Mouse (Mus musculus): ENCODE measurements around the gene Atp6v0a2.

The Atp6v0a2 gene

GRCm38 (mm10) chr5:124637300-124637699 is 8.9 kb downstream of the Atp6v0a2 start:
- DNase-seq (ENCODE audit: low read depth), result peak; percentile 79

- DNase-seq (ENCODE audit: low read depth), result peak; percentile 32
Measured at GRCm38 (mm10) chr5:124637836-124638235, 9.5 kb downstream of the Atp6v0a2 start.

- DNase-seq (ENCODE audit: low read depth), result no peak
Measured at GRCm38 (mm10) chr5:124713741-124714140, 85.4 kb downstream of the Atp6v0a2 start.

DNA sequence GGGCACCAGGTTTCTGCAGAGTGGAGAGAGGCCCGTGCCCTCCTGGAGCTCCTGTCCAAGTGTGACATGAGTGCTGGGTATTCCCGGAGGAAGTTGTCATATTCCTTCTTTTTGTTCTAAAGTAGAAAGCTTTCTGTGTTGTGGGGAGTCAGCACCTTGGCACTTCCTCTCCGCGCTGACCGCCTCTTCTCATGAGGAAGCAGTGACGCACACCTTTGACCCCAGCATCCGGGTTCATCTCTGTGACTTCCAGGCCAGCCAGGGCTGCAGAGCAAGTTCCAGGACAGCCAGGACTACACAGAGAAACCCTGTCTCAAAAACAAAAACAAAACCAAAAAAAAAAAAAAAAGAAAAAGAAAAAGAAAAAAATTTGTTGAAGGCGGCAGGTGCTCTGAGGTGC is 86.8 kb downstream of the Atp6v0a2 start:
- DNase-seq (ENCODE audit: low read depth), result no peak

- no peak for DNase-seq (ENCODE audit: low read depth)
Measured at GRCm38 (mm10) chr5:124717969-124718368, 89.6 kb downstream of the Atp6v0a2 start.

- DNase-seq (ENCODE audit: low read depth), result no peak
Measured at GRCm38 (mm10) chr5:124718396-124718795, 90.0 kb downstream of the Atp6v0a2 start.

DNA sequence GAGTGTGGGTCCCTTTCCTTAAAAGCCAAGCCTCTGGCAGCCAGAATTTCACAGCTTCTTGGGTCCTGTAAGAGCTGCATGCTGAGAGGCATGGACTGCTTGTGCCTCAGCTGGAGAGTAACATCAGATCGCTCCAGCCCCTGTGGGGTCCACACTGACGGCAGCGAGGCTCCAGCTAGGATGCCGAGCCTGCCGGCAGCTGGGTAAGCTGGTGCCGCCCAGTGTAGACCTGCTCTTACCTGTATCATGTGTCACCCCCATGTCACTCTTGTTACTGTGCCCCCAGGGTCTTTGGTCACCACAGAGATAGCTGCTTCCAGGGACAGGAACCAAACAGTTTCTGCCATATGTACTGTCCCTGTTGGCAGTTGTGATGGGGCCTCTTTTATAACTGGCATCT is 94.7 kb downstream of the Atp6v0a2 start:
- no peak for DNase-seq (ENCODE audit: low read depth)

GRCm38 (mm10) chr5:124724997-124725396 is 96.6 kb downstream of the Atp6v0a2 start, which contains the start of gene Dnah10:
TSS of gene Dnah10 (plus strand) at chr5:124725085.
- no peak for DNase-seq (ENCODE audit: low read depth)

DNA sequence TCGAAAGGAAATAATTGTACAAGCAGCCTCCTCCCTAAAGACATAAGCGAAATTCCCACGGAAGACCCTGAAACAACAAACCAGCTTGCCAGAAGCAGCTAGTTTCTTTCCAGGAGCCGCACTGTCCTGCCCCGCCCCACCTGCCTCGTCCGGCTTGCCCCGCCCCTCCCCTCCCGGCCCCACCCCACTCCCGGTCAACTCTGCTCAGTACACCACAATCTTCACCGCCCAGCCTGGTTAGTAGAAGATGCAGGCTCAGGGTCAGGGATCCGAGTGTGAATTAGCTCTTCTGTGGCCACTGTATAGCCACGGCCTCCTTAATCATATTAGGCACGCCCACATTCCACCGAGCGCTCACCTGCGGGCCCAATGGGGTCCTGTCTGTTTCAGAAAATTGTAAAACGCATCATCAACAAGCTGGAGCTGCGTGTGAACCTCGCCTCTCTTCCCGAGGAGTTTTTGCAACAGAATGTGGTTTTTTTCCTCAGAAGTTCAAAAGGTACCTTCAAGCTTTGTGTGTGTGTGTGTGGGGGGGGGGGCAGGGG is 101.4 kb downstream of the Atp6v0a2 start:
- DNase-seq (ENCODE audit: low read depth), result peak; percentile 28

- no peak for DNase-seq (ENCODE audit: low read depth)
Measured at GRCm38 (mm10) chr5:124733961-124734360, 105.6 kb downstream of the Atp6v0a2 start.

- DNase-seq (ENCODE audit: low read depth), result peak; percentile 26
Measured at GRCm38 (mm10) chr5:124741898-124742599, 113.7 kb downstream of the Atp6v0a2 start.

DNA sequence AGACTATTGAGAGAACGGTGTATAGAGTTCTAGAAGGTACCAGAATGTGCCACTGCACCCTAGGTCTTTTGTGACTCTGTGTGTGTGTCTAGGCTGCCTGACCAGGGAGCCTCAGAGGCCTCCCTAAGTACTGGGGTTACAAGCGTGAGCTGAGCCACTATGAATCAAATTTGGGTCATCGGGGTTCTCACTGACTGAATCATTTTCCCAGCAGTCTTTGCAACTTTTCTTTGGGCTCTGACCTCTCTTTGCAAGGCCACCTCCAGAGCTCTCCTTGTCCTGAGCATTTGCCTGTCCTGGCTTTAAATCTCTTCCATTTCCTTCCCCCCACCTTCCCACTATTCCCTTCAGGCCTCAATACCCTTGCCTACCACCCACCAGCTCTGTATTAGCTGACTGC is 115.5 kb downstream of the Atp6v0a2 start:
- DNase-seq (ENCODE audit: low read depth), result no peak

- no peak for DNase-seq (ENCODE audit: low read depth)
Measured at GRCm38 (mm10) chr5:124746220-124746619, 117.8 kb downstream of the Atp6v0a2 start.

GRCm38 (mm10) chr5:124748296-124748695 is 119.9 kb downstream of the Atp6v0a2 start:
- DNase-seq (ENCODE audit: low read depth), result no peak

DNA sequence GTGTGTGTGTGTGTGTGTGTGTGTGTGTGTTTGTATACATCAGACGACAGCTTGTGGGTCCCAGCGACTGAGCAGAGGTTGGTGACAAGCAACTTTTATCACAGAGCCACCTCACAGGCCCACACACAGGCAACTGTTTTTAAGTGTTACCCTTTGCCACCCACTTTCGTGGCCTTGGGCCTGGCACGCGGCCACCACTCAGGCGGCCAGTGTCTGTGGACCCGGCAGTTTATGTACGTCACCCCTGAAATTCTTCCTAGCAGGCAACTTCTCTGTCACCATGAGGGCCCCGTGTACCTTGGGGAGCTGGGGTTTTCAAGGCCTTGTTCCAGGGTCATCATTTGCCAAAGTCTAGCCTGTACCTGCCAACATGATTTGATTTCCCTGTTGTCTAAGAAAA is 123.3 kb downstream of the Atp6v0a2 start:
- DNase-seq (ENCODE audit: low read depth), result no peak

- DNase-seq (ENCODE audit: low read depth), result peak; percentile 36
Measured at GRCm38 (mm10) chr5:124761011-124761410, 132.6 kb downstream of the Atp6v0a2 start.

DNA sequence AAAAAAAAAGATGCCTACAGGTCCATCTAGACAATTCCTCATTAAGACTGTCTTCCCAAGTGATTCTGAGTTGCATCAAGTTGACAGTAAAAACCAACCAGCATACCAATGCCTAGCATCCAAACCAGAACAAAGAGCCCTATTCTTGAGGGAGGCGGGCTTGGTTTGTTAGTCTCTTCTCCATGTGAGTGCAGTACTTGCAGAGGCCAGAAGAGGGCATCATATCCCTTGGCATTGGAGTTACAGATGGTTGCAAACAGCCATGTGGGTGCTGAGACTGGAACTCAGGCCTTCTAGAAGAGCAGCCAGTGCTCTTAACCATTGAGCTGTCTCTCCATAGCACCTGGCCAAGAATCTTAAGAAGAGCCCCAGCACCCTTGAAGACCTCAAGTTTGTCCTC is 133.4 kb downstream of the Atp6v0a2 start:
- DNase-seq (ENCODE audit: low read depth), result peak; percentile 42

Measured in induced T-regulatory cell, adult 2 months (primary cell).